8 mouse cellular contexts compared by ENCODE assay signal in the genomic region with DNA sequence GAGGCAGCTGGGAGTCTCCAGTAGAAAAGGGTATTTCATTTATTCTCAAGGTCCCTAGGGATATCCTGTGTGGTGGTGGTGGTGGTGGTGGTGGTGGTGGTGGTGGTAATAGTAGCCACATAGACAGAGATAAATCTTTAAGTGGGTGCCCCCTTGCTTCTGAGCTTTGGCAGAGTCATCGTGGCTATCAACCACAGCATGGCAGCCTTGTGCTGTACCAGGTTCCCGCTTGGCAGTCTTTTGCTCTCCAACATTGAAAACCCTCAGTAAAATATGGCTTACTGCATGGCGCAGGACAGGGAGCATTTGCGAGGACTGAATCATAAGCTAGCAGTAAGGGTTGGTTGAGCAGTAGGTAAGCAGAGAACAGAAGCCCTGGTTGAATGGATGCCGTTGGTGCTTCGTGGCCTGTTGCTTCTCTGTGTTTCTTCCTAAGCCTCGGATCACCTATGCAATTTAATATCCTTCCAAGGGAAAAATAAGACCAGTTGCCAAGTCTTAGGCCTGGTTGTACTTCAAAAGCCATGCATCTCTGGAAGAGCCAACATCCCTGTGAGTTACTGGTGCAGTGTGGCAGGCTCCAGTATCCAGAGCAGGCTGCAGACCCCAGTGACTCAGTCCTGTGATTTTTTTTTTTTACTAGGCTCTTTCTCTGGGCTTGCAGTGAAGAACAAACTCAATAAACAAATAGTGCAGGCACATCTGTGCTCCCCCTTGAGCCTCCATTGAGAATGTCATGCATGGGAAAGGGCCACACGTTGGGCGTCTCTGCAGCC.
DNase-seq lines count a peak whose midpoint lies in the region; ATAC-seq and TF ChIP-seq lines count a peak whose summit lies in the region.

No protein-coding gene starts in this region.

- peak overlapping the region; percentile 22; the same call in 1 of the 2 replicates for H3K4me2 ChIP-seq in heart, embryonic 12.5 days
- H3K4me2 ChIP-seq in forebrain, embryonic 14.5 days (ENCODE audit: low read length) = no peak overlapping the region
- H3K4me2 ChIP-seq in limb, embryonic 14.5 days (replicated peaks; ENCODE audit: low read depth, low read length, severe bottlenecking) = no peak overlapping the region

- ATAC-seq in heart, embryonic 12.5 days (ENCODE audit: insufficient number of reproducible peaks, low FRiP score) = no peak
- ATAC-seq in forebrain, embryonic 14.5 days = no peak
- ATAC-seq in limb, embryonic 14.5 days (ENCODE audit: low FRiP score, low read depth) = no peak

- peak overlapping the region; percentile 91 for H3K27ac ChIP-seq in heart, embryonic 12.5 days (ENCODE audit: poor library complexity, severe bottlenecking)
- peak overlapping the region; percentile 94; the same call in 1 of the 2 replicates for H3K27ac ChIP-seq in forebrain, embryonic 14.5 days (ENCODE audit: low read depth, low read length)
- peak overlapping the region; percentile 79 for H3K27ac ChIP-seq in limb, embryonic 14.5 days (replicated peaks; ENCODE audit: low read depth, low read length)

- H3K9me3 ChIP-seq in heart, embryonic 12.5 days (replicated peaks) = no peaks in the 10 kb centered on the region
- no peaks in the 10 kb centered on the region for H3K9me3 ChIP-seq in forebrain, embryonic 14.5 days (replicated peaks; ENCODE audit: control insufficient read depth, low read length)
- no peaks in the 10 kb centered on the region for H3K9me3 ChIP-seq in limb, embryonic 14.5 days (ENCODE audit: control insufficient read depth, low read length)

- H3K27me3 ChIP-seq in heart, embryonic 12.5 days (replicated peaks) = no peaks in the 10 kb centered on the region
- no peaks in the 10 kb centered on the region for H3K27me3 ChIP-seq in forebrain, embryonic 14.5 days (replicated peaks; ENCODE audit: control insufficient read depth, insufficient read depth, low read length)
- no peaks in the 10 kb centered on the region for H3K27me3 ChIP-seq in limb, embryonic 14.5 days (ENCODE audit: control insufficient read depth, insufficient read depth, low read length)

- 83% methylated on average over 9 of the region's 9 CpGs for WGBS in heart, embryonic 12.5 days
- WGBS in forebrain, embryonic 14.5 days = 92% methylated on average over 9 of the region's 9 CpGs
- WGBS in limb, embryonic 14.5 days = 76% methylated on average over 9 of the region's 9 CpGs

- H3K36me3 ChIP-seq in heart, embryonic 12.5 days = no peaks in the 10 kb centered on the region
- no peaks in the 10 kb centered on the region for H3K36me3 ChIP-seq in forebrain, embryonic 14.5 days (ENCODE audit: control insufficient read depth, insufficient read depth, low read length)
- H3K36me3 ChIP-seq in limb, embryonic 14.5 days (ENCODE audit: control insufficient read depth, insufficient read depth, low read length) = no peaks in the 10 kb centered on the region

- H3K4me3 ChIP-seq in heart, embryonic 12.5 days = no peak overlapping the region
- H3K4me3 ChIP-seq in forebrain, embryonic 14.5 days (ENCODE audit: low read depth, low read length) = no peak overlapping the region
- no peak overlapping the region for H3K4me3 ChIP-seq in limb, embryonic 14.5 days (replicated peaks; ENCODE audit: low read length)

- H3K4me1 ChIP-seq in heart, embryonic 12.5 days (replicated peaks) = peaks cover 35% of the 10 kb centered on the region
- H3K4me1 ChIP-seq in forebrain, embryonic 14.5 days (ENCODE audit: control insufficient read depth, insufficient read depth, low read length) = peaks cover 26% of the 10 kb centered on the region
- H3K4me1 ChIP-seq in limb, embryonic 14.5 days (ENCODE audit: control insufficient read depth, insufficient read depth, low read length) = peaks cover 29% of the 10 kb centered on the region

- TF ChIP-seq POLR2A in limb, embryonic 14.5 days (IDR thresholded peaks at IDR 0.05; ENCODE audit: borderline replicate concordance, extremely low read depth, insufficient read depth, insufficient read length) = no peak

- H3K9ac ChIP-seq in heart, embryonic 12.5 days = no peak overlapping the region
- H3K9ac ChIP-seq in forebrain, embryonic 14.5 days (ENCODE audit: low read length) = no peak overlapping the region
- H3K9ac ChIP-seq in limb, embryonic 14.5 days (ENCODE audit: low read depth, low read length, severe bottlenecking) = no peak overlapping the region

- no peak for DNase-seq in heart, adult 18-20 months
- peak; percentile 87 for DNase-seq in MN1 (ENCODE audit: low spot score)
- DNase-seq in forebrain, embryonic 14.5 days (ENCODE audit: low spot score) = no peak
- no peak for DNase-seq in limb, embryonic 14.5 days (ENCODE audit: low spot score)
- DNase-seq in frontal cortex, postnatal 10 days (ENCODE audit: low spot score in 2 of 2) = no peak
- DNase-seq in right cerebral cortex, postnatal 36 days (ENCODE audit: low spot score in 2 of 2) = no peak
- no peak for DNase-seq in layer of hippocampus, postnatal 14 days (ENCODE audit: low spot score in 2 of 2)
